Mouse (Mus musculus) embryo, embryonic 10 days (tissue): ENCODE data around the gene Cyp2s1.

Experiments used
- DNase-seq: peaks from one replicate; pipeline ENCODE4 v3.0.0-alpha.2; 2015; ENCODE audit warnings: low spot score

The Cyp2s1 gene

DNA sequence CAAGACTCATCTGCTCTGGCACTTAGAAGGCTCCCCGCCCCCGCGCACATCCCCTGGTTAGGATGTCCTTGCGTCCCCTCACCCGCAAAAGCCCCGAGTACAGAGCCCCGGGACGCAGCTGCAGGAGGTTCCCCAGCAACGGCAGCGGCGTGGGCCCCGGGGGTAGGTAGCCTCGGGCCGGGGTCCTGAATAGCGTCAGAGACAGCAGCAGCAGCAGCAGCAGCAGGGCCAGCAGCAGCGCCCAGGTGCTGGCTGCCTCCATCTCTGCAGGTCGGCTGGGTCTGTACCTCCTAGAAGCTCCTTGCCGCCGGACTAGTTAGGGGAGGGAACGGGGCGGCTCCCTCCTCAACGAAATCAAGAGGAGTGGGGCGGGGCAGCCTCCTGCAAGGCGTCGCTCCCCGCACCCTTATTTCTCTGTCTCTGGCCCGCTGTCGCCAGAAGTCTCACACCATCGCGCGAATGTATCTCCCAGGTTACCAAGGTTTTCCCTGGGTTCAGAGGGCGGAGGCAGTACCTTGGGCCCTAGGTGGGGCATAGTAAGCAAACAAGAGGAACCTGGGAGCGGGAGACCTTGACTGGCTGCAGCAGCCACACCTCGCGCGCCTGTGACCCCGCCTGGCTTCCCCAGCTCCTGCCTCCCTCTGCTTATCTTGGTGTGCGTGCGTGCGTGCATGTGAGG, at the start of gene Cyp2s1:
Gene Cyp2s1 (minus strand): TSS at position 673 of the 679 bp plus-strand sequence.
- peak; percentile 50 for DNase-seq

- no peak for DNase-seq
These were observed 48.1 kb upstream of the Cyp2s1 start for GRCm38 (mm10) chr7:25864861-25865260.

GRCm38 (mm10) chr7:25863756-25864155, 47.0 kb upstream of the Cyp2s1 start:
- DNase-seq: no peak

DNA sequence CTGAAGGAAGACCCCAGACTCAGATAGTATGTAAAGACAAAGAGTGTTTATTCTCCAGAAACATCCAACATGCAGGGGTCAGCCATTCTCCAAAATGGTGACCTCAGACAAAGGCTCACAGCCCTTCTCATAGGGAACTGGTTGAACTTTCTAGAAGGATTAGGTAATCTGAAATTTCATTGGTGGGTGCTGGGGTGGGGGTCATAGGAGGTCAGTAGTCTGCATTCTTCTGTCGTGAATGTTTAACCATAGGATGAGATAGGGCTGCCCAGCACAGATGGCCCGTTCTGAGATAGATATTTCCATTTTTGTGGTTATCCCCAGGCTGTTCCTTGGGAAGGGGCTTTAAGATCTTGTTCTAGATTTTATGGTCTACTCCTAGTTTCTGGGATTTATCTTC, 45.7 kb upstream of the Cyp2s1 start:
- DNase-seq: no peak

DNA sequence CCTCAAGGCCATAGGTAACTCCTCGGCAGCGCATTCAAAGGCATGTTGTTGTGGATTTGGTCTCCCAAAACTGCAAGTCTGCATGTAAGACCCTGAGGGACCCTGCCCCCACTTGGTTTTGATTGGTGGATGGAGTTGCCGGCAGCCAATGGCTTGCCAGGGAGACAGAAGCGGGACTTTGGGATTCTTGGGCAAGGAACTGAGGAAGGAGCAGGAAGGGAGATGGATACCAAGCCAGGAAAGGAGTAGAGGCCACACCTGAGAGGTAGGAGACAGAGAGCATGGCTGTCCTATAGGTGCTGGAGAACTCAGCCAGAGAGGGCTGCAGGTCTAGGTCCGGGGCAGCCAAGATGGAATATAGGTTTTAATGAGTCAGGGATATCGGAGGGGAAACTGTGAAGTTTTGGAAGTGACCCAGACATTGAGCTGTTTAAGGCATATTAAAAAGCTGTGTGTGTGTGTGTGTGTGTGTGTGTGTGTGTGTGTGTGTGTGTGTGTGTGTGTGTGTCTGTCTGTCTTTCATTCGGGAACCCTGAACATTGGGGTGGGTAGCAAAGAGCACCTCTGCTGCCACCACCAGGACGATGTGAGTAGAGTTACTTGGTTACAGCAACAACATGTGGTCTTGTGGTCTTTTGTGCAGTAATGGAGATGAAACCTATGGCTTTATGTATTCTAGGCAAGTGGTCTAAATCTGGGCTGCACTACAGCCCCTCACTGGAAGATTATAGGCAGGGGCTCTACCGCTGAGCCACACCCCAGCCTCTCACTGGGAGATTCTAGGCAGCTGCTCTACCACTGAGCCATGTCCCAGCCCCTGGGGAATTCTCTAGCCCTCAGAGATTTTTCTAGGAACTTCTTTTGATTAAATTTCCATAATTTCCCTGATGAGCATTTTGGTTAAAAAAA, 43.5 kb upstream of the Cyp2s1 start:
- peak; percentile 76 for DNase-seq

DNA sequence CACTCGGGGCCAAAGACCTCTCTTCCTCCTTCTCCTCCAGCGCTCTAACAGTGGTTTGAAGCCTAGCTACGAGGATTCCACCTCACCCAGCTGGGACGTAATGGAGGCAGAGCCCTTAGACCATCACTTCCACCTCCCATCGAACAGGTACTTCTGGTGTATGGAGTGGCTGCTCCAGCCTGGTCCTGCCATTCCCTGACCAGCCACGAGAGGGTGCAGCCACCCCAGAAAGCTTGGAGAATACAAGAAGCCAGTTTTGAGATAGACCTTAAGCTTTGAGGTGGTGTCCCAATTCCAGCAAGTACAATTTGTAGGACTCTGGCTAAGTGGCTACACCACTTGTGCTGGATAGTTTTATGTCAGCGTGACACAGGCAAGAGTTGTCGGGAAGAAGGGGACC, 38.4 kb upstream of the Cyp2s1 start:
- peak; percentile 58 for DNase-seq

DNA sequence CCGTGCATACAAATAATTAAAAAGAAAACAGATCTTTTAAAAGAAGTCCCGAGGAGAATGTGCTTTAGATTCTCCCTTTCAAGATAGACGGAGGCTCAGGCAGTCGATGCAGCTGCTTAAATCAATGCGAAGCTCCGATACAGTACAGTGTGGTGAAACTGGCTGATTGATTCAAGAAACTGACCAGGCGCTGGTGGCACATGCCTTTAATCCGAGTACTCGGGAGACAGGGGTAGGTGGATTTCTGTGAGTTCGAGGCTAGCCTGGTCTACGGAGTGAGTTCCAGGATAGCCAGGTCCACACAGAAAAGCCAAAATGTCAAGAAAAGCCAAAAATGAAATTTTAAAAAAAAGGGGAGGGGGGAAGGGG, 31.7 kb upstream of the Cyp2s1 start:
- DNase-seq: peak; percentile 52

DNA sequence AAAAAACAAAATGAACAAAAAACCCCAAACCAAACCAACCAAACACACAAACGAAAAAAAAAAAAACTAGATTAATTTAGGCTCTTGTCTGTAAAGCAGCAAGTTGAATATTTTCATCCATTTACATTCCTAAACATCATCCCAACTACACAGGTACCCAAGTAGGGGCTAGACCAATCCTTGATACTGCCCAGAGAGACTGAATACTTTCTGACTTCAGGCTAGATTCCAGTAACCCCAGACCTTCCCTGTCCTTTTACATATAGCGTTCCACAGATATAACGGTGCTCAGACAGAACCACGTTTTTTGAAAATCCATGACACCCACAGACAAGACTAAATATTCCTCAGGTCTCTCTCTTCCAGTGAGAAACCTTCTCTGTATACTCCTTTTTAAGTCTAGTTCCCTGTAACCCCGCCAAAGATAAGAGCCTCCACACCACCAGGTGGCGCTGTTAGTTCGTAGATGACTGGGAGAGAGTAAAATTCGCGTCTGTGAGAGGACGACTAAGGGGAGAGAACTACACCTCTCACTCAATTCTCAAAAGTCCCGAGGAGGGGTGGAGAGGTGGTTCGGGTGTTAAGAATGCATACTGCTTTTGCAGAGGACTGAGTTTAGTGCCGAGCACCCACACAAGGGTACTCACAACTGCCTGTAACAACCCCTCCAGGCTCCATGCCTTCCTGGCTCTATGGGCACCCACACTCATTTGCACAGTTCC, 31.2 kb upstream of the Cyp2s1 start:
- DNase-seq: peak; percentile 93

GRCm38 (mm10) chr7:25844885-25845284, 28.2 kb upstream of the Cyp2s1 start:
- no peak for DNase-seq

DNA sequence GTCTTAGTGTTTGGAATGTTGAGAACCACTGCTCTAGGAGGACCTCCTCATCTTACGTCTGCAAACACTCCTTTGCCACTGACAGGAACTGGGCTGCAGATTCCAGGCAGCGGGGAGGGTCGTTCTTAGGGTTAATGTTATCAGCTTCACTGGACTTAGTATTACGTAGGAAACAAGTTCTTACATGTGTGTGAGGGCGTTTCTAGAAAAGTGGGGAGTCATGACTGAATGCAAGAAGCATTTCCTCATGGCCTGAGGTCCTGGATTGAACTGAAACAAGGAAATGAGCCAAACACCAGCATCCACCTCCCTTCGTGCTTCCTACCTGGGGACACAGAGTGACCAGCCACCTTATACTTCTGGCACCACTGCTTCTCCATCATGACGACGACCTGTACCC, 27.7 kb upstream of the Cyp2s1 start:
- DNase-seq: no peak

GRCm38 (mm10) chr7:25843492-25843891, 26.8 kb upstream of the Cyp2s1 start:
- DNase-seq: no peak

DNA sequence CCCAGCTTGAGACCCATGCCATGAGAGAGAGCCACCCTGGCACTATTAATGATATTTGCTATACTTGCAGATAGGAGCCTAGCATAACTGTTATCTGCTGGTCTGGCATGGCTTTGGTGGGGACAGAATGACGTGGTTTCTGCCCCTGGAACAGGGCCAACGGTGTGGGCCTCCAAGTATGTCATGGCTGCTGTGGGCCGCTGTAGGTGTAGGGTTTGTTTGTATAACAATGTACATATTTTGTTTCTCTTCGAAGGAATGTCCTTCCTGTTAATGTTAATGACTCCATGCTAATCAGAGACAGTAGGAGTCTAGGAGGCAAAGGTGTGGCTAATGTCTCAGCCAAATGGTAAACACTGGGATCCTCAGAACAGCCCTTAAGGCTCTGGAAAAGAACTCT, 24.2 kb upstream of the Cyp2s1 start:
- no peak for DNase-seq

- DNase-seq: no peak
These were observed 18.6 kb upstream of the Cyp2s1 start for GRCm38 (mm10) chr7:25835188-25835891.

- DNase-seq: no peak
These were observed 15.1 kb upstream of the Cyp2s1 start for GRCm38 (mm10) chr7:25831557-25832530.

DNA sequence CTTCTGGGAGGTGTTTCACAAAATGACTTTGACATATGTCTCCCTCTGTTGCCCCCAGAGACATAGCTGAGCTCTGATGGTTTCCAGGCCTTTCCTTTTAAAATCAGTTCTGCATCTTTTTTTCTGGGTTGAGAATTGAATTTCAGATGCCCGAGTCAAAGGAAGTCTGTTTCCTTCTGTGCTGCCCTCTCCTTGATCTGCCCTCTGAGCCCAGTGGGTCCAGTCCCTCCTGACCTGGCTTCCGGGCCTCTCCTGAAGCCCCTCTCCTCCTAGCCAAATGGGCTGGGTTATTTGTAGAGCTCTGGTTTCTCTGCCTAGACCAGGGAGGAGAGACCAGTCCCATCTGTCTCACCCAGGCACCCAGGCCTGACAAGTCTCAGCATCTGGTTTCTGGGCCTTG, 13.5 kb upstream of the Cyp2s1 start:
- DNase-seq: peak; percentile 58

DNA sequence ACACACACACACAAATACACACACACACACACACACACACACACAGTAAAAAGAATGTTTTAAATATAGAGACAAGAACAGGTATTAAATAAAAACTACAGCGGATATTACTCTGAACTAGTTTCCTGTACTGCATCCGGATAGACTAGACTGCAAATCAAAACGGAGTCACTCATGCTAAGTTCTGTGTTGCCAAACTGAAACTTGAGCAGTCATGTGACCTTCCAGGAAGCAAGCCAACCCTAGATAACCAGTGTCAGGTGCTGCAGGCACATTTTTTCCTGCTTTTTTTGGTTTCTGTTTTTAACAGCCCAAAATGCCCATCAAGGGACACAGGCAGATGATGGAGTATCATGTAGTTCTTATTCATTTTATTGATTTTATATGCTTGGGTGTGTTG, 10.5 kb upstream of the Cyp2s1 start:
- no peak for DNase-seq

DNA sequence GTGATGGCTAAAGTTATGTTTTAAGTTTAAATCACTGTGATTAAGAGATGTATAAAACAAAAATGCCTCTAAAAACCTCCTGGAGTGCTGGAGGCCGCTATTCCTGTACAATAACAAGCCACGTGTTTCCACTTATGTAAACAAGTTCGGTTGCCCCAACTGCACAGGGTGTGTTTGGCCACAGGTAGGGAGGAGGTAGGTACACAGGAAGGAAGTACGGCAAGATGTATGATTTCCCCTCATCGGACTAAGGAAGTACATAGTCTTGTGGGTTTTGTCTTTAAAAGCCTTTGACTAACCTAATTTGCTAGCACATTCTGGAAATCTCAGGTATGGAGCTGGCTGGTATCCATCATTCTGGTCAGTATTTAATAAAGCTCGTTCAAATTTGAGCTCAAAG, 9.3 kb upstream of the Cyp2s1 start:
- DNase-seq: no peak

DNA sequence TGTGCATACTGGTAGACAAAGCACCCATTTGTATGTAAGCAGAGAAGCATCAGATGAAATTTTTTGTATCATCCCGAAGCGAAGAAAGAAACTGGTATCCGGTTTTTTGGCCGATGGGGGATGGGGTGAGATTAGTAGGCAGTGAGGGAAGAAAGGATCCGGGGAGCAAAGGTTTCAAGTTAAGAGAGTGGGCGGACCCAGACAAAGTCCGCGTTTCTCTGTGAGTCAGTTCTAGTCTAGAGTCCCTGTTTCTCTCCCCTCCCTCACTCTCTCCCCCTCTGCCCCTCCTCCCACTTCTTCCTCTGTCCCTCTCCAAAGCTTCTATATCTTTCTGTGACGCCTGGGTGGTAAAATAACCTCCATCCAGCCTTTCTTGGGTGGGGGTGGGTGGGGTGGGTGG, 8.3 kb upstream of the Cyp2s1 start:
- DNase-seq: no peak

- no peak for DNase-seq
These were observed 1.1 kb downstream of the Cyp2s1 start for GRCm38 (mm10) chr7:25815571-25815970.

GRCm38 (mm10) chr7:25814711-25815110, 2.0 kb downstream of the Cyp2s1 start:
- DNase-seq: no peak

- DNase-seq: no peak
These were observed 4.5 kb downstream of the Cyp2s1 start for GRCm38 (mm10) chr7:25812195-25812594.
